Mouse (Mus musculus): Measurements from ENCODE around the gene Rrp15. TPM values are rescaled to one million over a fixed set of nuclear protein-coding genes. Genes with fewer than 3 reads are reported as not detected.
A peak's percentile ranks its signal among the peaks of the same experiment; 100 is the strongest.
"Not testable (repeated sequence)": the region's sequence is repeated elsewhere in the genome, so short reads cannot be mapped to it uniquely, and the experiment has no call there.

Gene Rrp15
- total RNA-seq (2021), result 10 to 100 TPM; 12.1 to 13.7 TPM
- long read RNA-seq, experiment 1, transcript Rrp15-201 (5 exons, 1,321 nt), result major isoform, 14 of 14 reads
- long read RNA-seq, experiment 1, partial matches to known transcripts, result 0 of 14 reads
- long read RNA-seq, experiment 1, other reads (novel, unspliced or antisense), result 0 of 14 reads
- long read RNA-seq, experiment 2, transcript Rrp15-201 (5 exons, 1,321 nt), result major isoform, 16 of 17 reads
- long read RNA-seq, experiment 2, partial matches to known transcripts, result 0 of 17 reads
- long read RNA-seq, experiment 2, other reads (novel, unspliced or antisense), result 1 of 17 reads

GRCm38 (mm10) chr1:186748724-186749653 lies at the start of gene Rrp15:
TSS of gene Rrp15 (minus strand) at chr1:186749358.
- peak within 1 kb of the TSS; percentile 86 for H3K4me3 ChIP-seq
- no peak for TF ChIP-seq CTCF (IDR thresholded peaks at IDR 0.05)
- peak; percentile 88 for DNase-seq
- peak within 1 kb of the TSS; percentile 90 for H3K27ac ChIP-seq
- intact Hi-C loops (cut with DNase I), result no loop called here

DNA sequence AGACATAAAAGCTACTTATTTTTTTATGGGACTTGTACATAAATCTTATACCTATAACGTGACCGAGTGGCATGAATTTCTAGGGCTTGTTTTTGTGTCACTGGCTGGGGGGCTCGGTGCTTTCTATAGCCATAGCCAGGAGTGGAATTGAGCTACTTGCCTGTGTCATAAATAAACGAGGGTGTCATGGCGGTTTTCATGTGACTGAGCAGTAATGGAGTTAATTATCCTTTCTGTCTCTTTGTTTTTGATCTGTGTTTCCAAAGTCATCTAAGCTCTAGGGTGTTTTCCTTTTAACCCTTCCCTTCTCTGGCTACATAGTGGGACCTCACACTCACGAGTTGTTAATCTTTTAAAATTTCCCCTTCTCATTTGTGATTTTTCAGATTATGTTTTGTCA lies 48.8 kb upstream of the Rrp15 start:
- Histone ChIP-seq H3K4me3 (no peak overlapping the region), H3K27ac (no peak overlapping the region)
- no peak for DNase-seq
- TF ChIP-seq CTCF (IDR thresholded peaks at IDR 0.05), result no peak
- intact Hi-C loops (cut with DNase I), result no loop called here

DNA sequence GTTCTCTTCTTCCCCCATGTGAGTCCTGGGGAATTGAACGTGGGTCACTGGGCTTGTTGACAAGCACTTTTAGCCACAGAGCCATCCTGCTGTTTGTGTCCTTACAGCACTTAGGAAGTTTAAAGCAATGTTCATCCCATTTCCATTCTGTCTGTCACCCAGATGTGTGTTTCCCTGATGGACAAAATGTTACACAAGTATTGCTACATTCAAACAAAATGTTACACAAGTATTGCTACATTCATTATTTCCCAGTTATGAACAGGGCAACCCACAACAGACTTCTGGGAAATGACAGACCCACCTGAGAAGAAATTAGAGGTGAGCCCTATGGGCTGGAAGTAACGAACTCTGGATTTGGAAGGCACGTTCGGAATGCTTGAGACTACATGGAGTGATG lies 36.2 kb upstream of the Rrp15 start:
- H3K4me3 ChIP-seq, result no peak overlapping the region
- no peak for TF ChIP-seq CTCF (IDR thresholded peaks at IDR 0.05)

DNA sequence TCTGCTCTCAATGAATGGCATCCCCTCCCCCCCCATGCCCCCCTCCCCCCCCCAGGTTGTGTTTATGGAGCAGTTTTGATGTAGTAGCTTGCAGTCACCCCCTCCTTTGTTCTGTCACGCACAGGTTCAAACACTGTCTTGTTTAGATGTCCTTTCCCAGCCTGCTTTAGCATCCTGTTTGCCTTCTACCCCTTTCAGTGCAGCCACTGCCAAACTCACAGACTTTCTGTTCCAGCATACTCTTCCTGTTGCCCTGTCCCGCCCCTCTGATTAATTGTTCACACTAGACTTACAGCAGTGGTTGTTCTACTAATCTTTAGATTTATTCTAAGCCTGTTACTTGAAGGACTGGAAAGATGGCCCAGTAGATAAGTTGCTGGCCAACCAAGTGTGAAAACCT lies 31.7 kb upstream of the Rrp15 start:
- Histone ChIP-seq H3K4me3 (no peak overlapping the region), H3K27ac (no peak overlapping the region)
- no peak for DNase-seq
- no peak for TF ChIP-seq CTCF (IDR thresholded peaks at IDR 0.05)
- intact Hi-C loops (cut with DNase I), result no loop called here

More for the DNA sequence above, 36.2 kb upstream of the Rrp15 start:
- DNase-seq, result no peak
- intact Hi-C loops (cut with DNase I), result no loop called here
- no peak overlapping the region for H3K27ac ChIP-seq

GRCm38 (mm10) chr1:186773124-186773523 lies 24.0 kb upstream of the Rrp15 start:
- intact Hi-C loops (cut with DNase I), result no loop called here
- TF ChIP-seq CTCF (IDR thresholded peaks at IDR 0.05), result no peak
- DNase-seq, result no peak
- no peak overlapping the region for H3K4me3 ChIP-seq
- no peak overlapping the region for H3K27ac ChIP-seq

DNA sequence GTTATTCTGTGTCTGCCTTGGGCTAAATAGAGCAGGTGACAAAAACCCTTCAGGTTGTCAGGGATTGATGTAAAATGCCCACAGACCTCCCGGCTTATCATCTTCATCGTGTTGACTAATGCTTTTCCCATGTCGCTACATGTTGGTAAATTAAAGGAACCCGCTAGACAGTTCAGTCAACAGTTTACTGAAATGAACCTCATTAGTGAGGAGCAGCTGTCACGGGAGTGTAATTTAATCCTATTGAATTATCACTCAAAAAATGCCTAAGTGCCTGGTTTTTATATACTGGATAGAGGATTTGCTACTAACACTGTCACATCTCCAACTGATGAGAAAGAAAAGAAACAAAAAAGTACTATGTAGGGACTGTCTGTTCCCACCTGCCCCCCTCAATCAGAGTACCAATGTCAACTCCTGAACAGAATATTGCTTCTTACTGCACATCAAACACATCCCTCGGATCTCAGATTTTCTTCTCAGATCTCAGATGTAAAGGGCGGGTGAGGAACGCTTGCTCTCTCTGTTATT lies 23.5 kb upstream of the Rrp15 start:
- no peak for TF ChIP-seq CTCF (IDR thresholded peaks at IDR 0.05)
- DNase-seq, result no peak
- no peak overlapping the region for H3K4me3 ChIP-seq
- no peak overlapping the region for H3K27ac ChIP-seq
- intact Hi-C loops (cut with DNase I), result no loop called here

GRCm38 (mm10) chr1:186772005-186772404 lies 22.8 kb upstream of the Rrp15 start:
- intact Hi-C loops (cut with DNase I), result no loop called here

GRCm38 (mm10) chr1:186770659-186771058 lies 21.5 kb upstream of the Rrp15 start:
- Histone ChIP-seq H3K4me3 (no peak overlapping the region), H3K27ac (no peak overlapping the region)
- DNase-seq, result no peak
- intact Hi-C loops (cut with DNase I), result no loop called here
- peak; percentile 6; the same call in 1 of the 2 replicates for TF ChIP-seq CTCF (IDR thresholded peaks at IDR 0.05)

More at GRCm38 (mm10) chr1:186772005-186772404, 22.8 kb upstream of the Rrp15 start:
- no peak for TF ChIP-seq CTCF (IDR thresholded peaks at IDR 0.05)
- Histone ChIP-seq H3K27ac (no peak overlapping the region), H3K4me3 (no peak overlapping the region)
- no peak for DNase-seq

DNA sequence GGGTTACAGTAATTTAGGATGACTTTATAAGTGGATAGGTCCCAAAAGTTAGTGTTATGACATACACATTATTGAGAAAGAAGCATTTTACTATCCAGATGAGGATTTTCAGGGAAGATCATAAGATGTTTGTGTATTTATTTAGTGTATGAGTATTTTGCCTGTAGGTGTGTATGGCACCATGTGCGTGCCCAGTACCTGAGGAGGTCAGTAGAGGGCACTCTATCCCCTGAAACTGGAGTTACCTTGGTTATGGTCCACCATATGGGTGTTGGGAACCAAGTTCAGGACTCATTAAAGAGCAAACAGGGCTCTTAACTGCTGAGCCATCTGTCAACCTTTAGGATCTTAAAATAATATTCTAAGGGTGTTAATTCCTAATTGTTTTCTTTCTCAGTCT lies 19.2 kb upstream of the Rrp15 start:
- TF ChIP-seq CTCF (IDR thresholded peaks at IDR 0.05), result no peak
- Histone ChIP-seq H3K27ac (no peak overlapping the region), H3K4me3 (no peak overlapping the region)
- no peak for DNase-seq
- intact Hi-C loops (cut with DNase I), result no loop called here

DNA sequence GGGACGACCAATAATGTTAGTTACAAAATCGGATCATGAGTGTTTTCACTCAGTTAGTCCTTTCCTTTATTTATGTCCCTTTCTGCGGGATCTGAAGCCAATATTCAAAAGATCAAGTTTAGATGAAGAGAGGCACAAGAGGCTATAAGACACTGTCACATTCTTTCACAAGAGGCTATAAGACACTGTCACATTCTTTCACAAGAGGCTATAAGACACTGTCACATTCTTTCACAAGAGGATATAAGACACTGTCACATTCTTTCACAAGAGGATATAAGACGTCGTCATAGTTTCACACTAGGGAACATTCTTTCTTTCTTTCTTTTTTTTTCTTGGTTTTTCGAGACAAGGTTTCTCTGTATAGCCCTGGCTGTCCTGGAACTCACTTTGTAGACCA lies 14.3 kb upstream of the Rrp15 start:
- H3K4me3 ChIP-seq; DNase-seq; H3K27ac ChIP-seq; intact Hi-C loops (cut with DNase I): not testable (repeated sequence)

- DNase-seq, result no peak
- peak overlapping the region; percentile 86 for H3K4me3 ChIP-seq
- H3K27ac ChIP-seq, result peak overlapping the region; percentile 90
- intact Hi-C loops (cut with DNase I), result no loop called here
- no peak for TF ChIP-seq CTCF (IDR thresholded peaks at IDR 0.05)
These were observed 621 bp upstream of the Rrp15 start for GRCm38 (mm10) chr1:186749675-186750283.

GRCm38 (mm10) chr1:186739828-186740227 lies 9.3 kb downstream of the Rrp15 start:
- H3K4me3 ChIP-seq, result no peak overlapping the region
- no peak overlapping the region for H3K27ac ChIP-seq
- TF ChIP-seq CTCF (IDR thresholded peaks at IDR 0.05), result no peak
- intact Hi-C loops (cut with DNase I), result no loop called here
- DNase-seq, result no peak

GRCm38 (mm10) chr1:186735537-186735936 lies 13.6 kb downstream of the Rrp15 start:
- no peak for TF ChIP-seq CTCF (IDR thresholded peaks at IDR 0.05)
- Histone ChIP-seq H3K27ac (no peak overlapping the region), H3K4me3 (no peak overlapping the region)
- intact Hi-C loops (cut with DNase I), result no loop called here
- no peak for DNase-seq

All from gastrocnemius, adult 2 months (tissue).